9 mouse cellular contexts compared by ENCODE assay signal in genomic region chr7:57387341-57387654, GRCm38 (mm10). TPM values are rescaled to one million over a fixed set of nuclear protein-coding genes. Genes with fewer than 3 reads are reported as not detected.
DNase-seq lines count a peak whose midpoint lies in the region; ATAC-seq and TF ChIP-seq lines count a peak whose summit lies in the region.
"Had no signal": no experiment of that assay in that cellular context is flagged by ENCODE, and none has a peak within 500 bp of the region (broad histone marks: within the 10 kb centered on the region; RNA-seq: fewer than 3 reads in every experiment).

No protein-coding gene starts in this region.

- H3K9me3 ChIP-seq in lung, embryonic 14.5 days (ENCODE audit: low read depth, low read length), result no peaks in the 10 kb centered on the region
- no peaks in the 10 kb centered on the region for H3K9me3 ChIP-seq in forebrain, embryonic 13.5 days (replicated peaks)
- no peaks in the 10 kb centered on the region for H3K9me3 ChIP-seq in intestine, postnatal 0 days (ENCODE audit: control insufficient read depth)
- no peaks in the 10 kb centered on the region for H3K9me3 ChIP-seq in neural tube, embryonic 15.5 days (replicated peaks)

- no peak for ATAC-seq in lung, embryonic 14.5 days (ENCODE audit: insufficient read depth)
- no peak for ATAC-seq in forebrain, embryonic 13.5 days
- ATAC-seq in intestine, postnatal 0 days, result no peak
- ATAC-seq in neural tube, embryonic 15.5 days (ENCODE audit: low FRiP score), result no peak
- no peak for ATAC-seq in megakaryocyte progenitor cell, adult 5-6 weeks (replicated peaks; ENCODE audit: poor library complexity)

- peak overlapping the region; percentile 81 for H3K4me2 ChIP-seq in lung, embryonic 14.5 days
- H3K4me2 ChIP-seq in forebrain, embryonic 13.5 days, result peak overlapping the region; percentile 95
- H3K4me2 ChIP-seq in intestine, postnatal 0 days (replicated peaks; ENCODE audit: low read depth), result peak overlapping the region; percentile 82
- peak overlapping the region; percentile 88 for H3K4me2 ChIP-seq in neural tube, embryonic 15.5 days

- no peak for DNase-seq in lung, embryonic 14.5 days
- no peak for DNase-seq in lung, postnatal 25 days (ENCODE audit: low spot score)
- DNase-seq in right cerebral cortex, postnatal 14 days, result no peak
- no peak for DNase-seq in thymus, postnatal 25 days
- DNase-seq: lung, postnatal 10 days had no signal

- no peaks in the 10 kb centered on the region for H3K36me3 ChIP-seq in lung, embryonic 14.5 days (ENCODE audit: insufficient read depth)
- no peaks in the 10 kb centered on the region for H3K36me3 ChIP-seq in forebrain, embryonic 13.5 days (ENCODE audit: poor library complexity, severe bottlenecking)
- no peaks in the 10 kb centered on the region for H3K36me3 ChIP-seq in intestine, postnatal 0 days (ENCODE audit: control insufficient read depth, insufficient read depth)
- H3K36me3 ChIP-seq in neural tube, embryonic 15.5 days, result no peaks in the 10 kb centered on the region

- TF ChIP-seq CTCF in lung, embryonic 14.5 days (IDR thresholded peaks at IDR 0.05; ENCODE audit: low read depth), result no peak
- TF ChIP-seq CTCF in intestine, postnatal 0 days (IDR thresholded peaks at IDR 0.05; ENCODE audit: low read depth), result peak; percentile 40; the same call in 1 of the 2 replicates

- H3K9ac ChIP-seq in lung, embryonic 14.5 days, result peak overlapping the region; percentile 16; the same call in 1 of the 2 replicates
- peak overlapping the region; percentile 71 for H3K9ac ChIP-seq in forebrain, embryonic 13.5 days
- no peak overlapping the region for H3K9ac ChIP-seq in intestine, postnatal 0 days (ENCODE audit: low read depth, low read length)
- H3K9ac ChIP-seq in neural tube, embryonic 15.5 days (replicated peaks), result peak overlapping the region; percentile 79

- H3K27me3 ChIP-seq in lung, embryonic 14.5 days (ENCODE audit: insufficient read depth, low read length), result peaks cover 25% of the 10 kb centered on the region
- H3K27me3 ChIP-seq in forebrain, embryonic 13.5 days, result peaks cover 17% of the 10 kb centered on the region
- peaks cover 17% of the 10 kb centered on the region; the same call in 1 of the 2 replicates for H3K27me3 ChIP-seq in intestine, postnatal 0 days (replicated peaks; ENCODE audit: control insufficient read depth, insufficient read depth, low read length)
- peaks cover 5% of the 10 kb centered on the region; the same call in 1 of the 2 replicates for H3K27me3 ChIP-seq in neural tube, embryonic 15.5 days (replicated peaks)

- H3K4me1 ChIP-seq in lung, embryonic 14.5 days (ENCODE audit: insufficient read depth), result no peaks in the 10 kb centered on the region
- peaks cover 12% of the 10 kb centered on the region; the same call in 1 of the 2 replicates for H3K4me1 ChIP-seq in forebrain, embryonic 13.5 days
- no peaks in the 10 kb centered on the region for H3K4me1 ChIP-seq in intestine, postnatal 0 days (replicated peaks; ENCODE audit: control insufficient read depth, insufficient read depth, low read length)
- peaks cover 10% of the 10 kb centered on the region for H3K4me1 ChIP-seq in neural tube, embryonic 15.5 days

- no peak overlapping the region for H3K27ac ChIP-seq in lung, embryonic 14.5 days (ENCODE audit: low read depth)
- no peak overlapping the region for H3K27ac ChIP-seq in forebrain, embryonic 13.5 days
- no peak overlapping the region for H3K27ac ChIP-seq in intestine, postnatal 0 days (ENCODE audit: low read depth, low read length)
- H3K27ac ChIP-seq in neural tube, embryonic 15.5 days (replicated peaks), result peak overlapping the region; percentile 67; the same call in 1 of the 2 replicates

- peak overlapping the region; percentile 46 for H3K4me3 ChIP-seq in lung, embryonic 14.5 days (ENCODE audit: low read depth, low read length)
- H3K4me3 ChIP-seq in forebrain, embryonic 13.5 days, result peak overlapping the region; percentile 68
- peak overlapping the region; percentile 46 for H3K4me3 ChIP-seq in intestine, postnatal 0 days (ENCODE audit: low read depth, low read length)
- H3K4me3 ChIP-seq in neural tube, embryonic 15.5 days (replicated peaks), result peak overlapping the region; percentile 69

- WGBS in lung, embryonic 14.5 days, result 25% methylated on average over 6 of the region's 6 CpGs
- WGBS in forebrain, embryonic 13.5 days, result 16% methylated on average over 6 of the region's 6 CpGs
- WGBS in intestine, postnatal 0 days, result 26% methylated on average over 6 of the region's 6 CpGs
- 14% methylated on average over 6 of the region's 6 CpGs for WGBS in neural tube, embryonic 15.5 days

RNA-seq across cellular contexts. Expression of gene Gabrg3, which starts 0.3 kb away (rescaled TPM):
- 0.25 and 0.38 TPM in 2 replicates for polyA plus RNA-seq in lung, embryonic 14.5 days (2014; fragmentation: Nextera tagmentation; extraction: Ambion mirVana)
- 1.3 and 1.7 TPM in 2 replicates for polyA plus RNA-seq in forebrain, embryonic 13.5 days (2015; fragmentation: Nextera tagmentation; extraction: Ambion mirVana)
- polyA plus RNA-seq in intestine, postnatal 0 days (2015; fragmentation: Nextera tagmentation; extraction: Ambion mirVana), result 0.87 and 1.2 TPM in 2 replicates
- polyA plus RNA-seq in neural tube, embryonic 15.5 days (2015; fragmentation: Nextera tagmentation; extraction: Ambion mirVana), result 10.3 and 12.3 TPM in 2 replicates
- not detected in 2 replicates for total RNA-seq in megakaryocyte progenitor cell, adult 5-6 weeks (2015)
- total RNA-seq in megakaryocyte progenitor cell, adult 5-6 weeks (2017), result not detected in 2 replicates

RNA-seq across cellular contexts. Expression of gene Gabrb3, which starts 32.2 kb away (rescaled TPM):
- 0.47 and 0.53 TPM in 2 replicates for polyA plus RNA-seq in lung, embryonic 14.5 days (2014; fragmentation: Nextera tagmentation; extraction: Ambion mirVana)
- polyA plus RNA-seq in forebrain, embryonic 13.5 days (2015; fragmentation: Nextera tagmentation; extraction: Ambion mirVana), result 16.1 and 18.7 TPM in 2 replicates
- polyA plus RNA-seq in intestine, postnatal 0 days (2015; fragmentation: Nextera tagmentation; extraction: Ambion mirVana), result 4.3 and 5.9 TPM in 2 replicates
- 53.7 and 59.1 TPM in 2 replicates for polyA plus RNA-seq in neural tube, embryonic 15.5 days (2015; fragmentation: Nextera tagmentation; extraction: Ambion mirVana)
- total RNA-seq in megakaryocyte progenitor cell, adult 5-6 weeks (2015), result not detected in 2 replicates
- not detected in 2 replicates for total RNA-seq in megakaryocyte progenitor cell, adult 5-6 weeks (2017)
